Mouse (Mus musculus): ENCODE results near the gene Cyb5d1. TPM values are rescaled to one million over a fixed set of nuclear protein-coding genes. Genes with fewer than 3 reads are reported as not detected.

Cyb5d1 gene
- polyA plus RNA-seq, 1 experiment from 2014 or later: 31.1 TPM

GRCm38 (mm10) chr11:69412548-69412947 lies 17.1 kb upstream of the Cyb5d1 start:
- WGBS: 65% methylated on average over 7 of the region's 7 CpGs
- Histone ChIP-seq H3K9me3 (replicated peaks; ENCODE audit: control insufficient read depth, low read length) (no peaks in the 10 kb centered on the region), H3K4me2 (ENCODE audit: low read length) (peak overlapping the region; percentile 99), H3K27ac (ENCODE audit: low read depth, low read length) (peak overlapping the region; percentile 99; the same call in 1 of the 2 replicates), H3K4me1 (ENCODE audit: control insufficient read depth, insufficient read depth, low read length) (peaks cover 48% of the 10 kb centered on the region), H3K4me3 (ENCODE audit: low read depth, low read length) (peak overlapping the region; percentile 77), H3K27me3 (replicated peaks; ENCODE audit: control insufficient read depth, insufficient read depth, low read length) (no peaks in the 10 kb centered on the region), H3K36me3 (ENCODE audit: control insufficient read depth, insufficient read depth, low read length) (peaks cover 26% of the 10 kb centered on the region), H3K9ac (ENCODE audit: low read length) (peak overlapping the region; percentile 92; the same call in 1 of the 2 replicates)
- no peak for ATAC-seq
- no peak for DNase-seq (ENCODE audit: low spot score)

- peak overlapping the region; percentile 92 for H3K9ac ChIP-seq (ENCODE audit: low read length)
- H3K4me2 ChIP-seq (ENCODE audit: low read length): peak overlapping the region; percentile 99
- peak overlapping the region; percentile 99 for H3K27ac ChIP-seq (ENCODE audit: low read depth, low read length)
- DNase-seq (ENCODE audit: low spot score) (peak; percentile 58), ATAC-seq (no peak)
- H3K36me3 ChIP-seq (ENCODE audit: control insufficient read depth, insufficient read depth, low read length): peaks cover 34% of the 10 kb centered on the region
- no peaks in the 10 kb centered on the region for H3K9me3 ChIP-seq (replicated peaks; ENCODE audit: control insufficient read depth, low read length)
- H3K27me3 ChIP-seq (replicated peaks; ENCODE audit: control insufficient read depth, insufficient read depth, low read length): no peaks in the 10 kb centered on the region
- WGBS: 0% methylated on average over 37 of the region's 39 CpGs
- peaks cover 41% of the 10 kb centered on the region for H3K4me1 ChIP-seq (ENCODE audit: control insufficient read depth, insufficient read depth, low read length)
- peak overlapping the region; percentile 77 for H3K4me3 ChIP-seq (ENCODE audit: low read depth, low read length)
These were observed 16.2 kb upstream of the Cyb5d1 start for GRCm38 (mm10) chr11:69411538-69412203.

- WGBS: under 1% methylated on average over 26 of the region's 26 CpGs
- H3K4me2 ChIP-seq (ENCODE audit: low read length): peak overlapping the region; percentile 99
- ATAC-seq: peak; percentile 45
- peaks cover 40% of the 10 kb centered on the region for H3K36me3 ChIP-seq (ENCODE audit: control insufficient read depth, insufficient read depth, low read length)
- peak overlapping the region; percentile 77 for H3K4me3 ChIP-seq (ENCODE audit: low read depth, low read length)
- H3K9me3 ChIP-seq (replicated peaks; ENCODE audit: control insufficient read depth, low read length): no peaks in the 10 kb centered on the region
- H3K4me1 ChIP-seq (ENCODE audit: control insufficient read depth, insufficient read depth, low read length): peaks cover 39% of the 10 kb centered on the region
- peak overlapping the region; percentile 99 for H3K27ac ChIP-seq (ENCODE audit: low read depth, low read length)
- peak overlapping the region; percentile 92 for H3K9ac ChIP-seq (ENCODE audit: low read length)
- DNase-seq (ENCODE audit: low spot score): peak; percentile 98
- no peaks in the 10 kb centered on the region for H3K27me3 ChIP-seq (replicated peaks; ENCODE audit: control insufficient read depth, insufficient read depth, low read length)
These were observed 15.7 kb upstream of the Cyb5d1 start for GRCm38 (mm10) chr11:69411073-69411535.

- DNase-seq (ENCODE audit: low spot score) (no peak), ATAC-seq (peak; percentile 15)
- peak overlapping the region; percentile 77 for H3K4me3 ChIP-seq (ENCODE audit: low read depth, low read length)
- WGBS: under 1% methylated on average over 41 of the region's 41 CpGs
- H3K9ac ChIP-seq (ENCODE audit: low read length): peak overlapping the region; percentile 92
- peak overlapping the region; percentile 99 for H3K27ac ChIP-seq (ENCODE audit: low read depth, low read length)
- no peaks in the 10 kb centered on the region for H3K9me3 ChIP-seq (replicated peaks; ENCODE audit: control insufficient read depth, low read length)
- peaks cover 46% of the 10 kb centered on the region for H3K36me3 ChIP-seq (ENCODE audit: control insufficient read depth, insufficient read depth, low read length)
- no peaks in the 10 kb centered on the region for H3K27me3 ChIP-seq (replicated peaks; ENCODE audit: control insufficient read depth, insufficient read depth, low read length)
- H3K4me2 ChIP-seq (ENCODE audit: low read length): peak overlapping the region; percentile 99
- H3K4me1 ChIP-seq (ENCODE audit: control insufficient read depth, insufficient read depth, low read length): peaks cover 39% of the 10 kb centered on the region
These were observed 15.1 kb upstream of the Cyb5d1 start for GRCm38 (mm10) chr11:69410310-69411072.

- Histone ChIP-seq H3K4me3 (ENCODE audit: low read depth, low read length) (peak overlapping the region; percentile 77), H3K27me3 (replicated peaks; ENCODE audit: control insufficient read depth, insufficient read depth, low read length) (no peaks in the 10 kb centered on the region), H3K9me3 (replicated peaks; ENCODE audit: control insufficient read depth, low read length) (no peaks in the 10 kb centered on the region), H3K27ac (ENCODE audit: low read depth, low read length) (peak overlapping the region; percentile 99), H3K4me2 (ENCODE audit: low read length) (peak overlapping the region; percentile 99), H3K9ac (ENCODE audit: low read length) (peak overlapping the region; percentile 92), H3K4me1 (ENCODE audit: control insufficient read depth, insufficient read depth, low read length) (peaks cover 38% of the 10 kb centered on the region), H3K36me3 (ENCODE audit: control insufficient read depth, insufficient read depth, low read length) (peaks cover 51% of the 10 kb centered on the region)
- ATAC-seq (no peak), DNase-seq (ENCODE audit: low spot score) (no peak)
- under 1% methylated on average over 18 of the region's 18 CpGs for WGBS
These were observed 14.5 kb upstream of the Cyb5d1 start for GRCm38 (mm10) chr11:69410045-69410309.

- Histone ChIP-seq H3K9me3 (replicated peaks; ENCODE audit: control insufficient read depth, low read length) (no peaks in the 10 kb centered on the region), H3K4me1 (ENCODE audit: control insufficient read depth, insufficient read depth, low read length) (peaks cover 33% of the 10 kb centered on the region), H3K27me3 (replicated peaks; ENCODE audit: control insufficient read depth, insufficient read depth, low read length) (no peaks in the 10 kb centered on the region), H3K36me3 (ENCODE audit: control insufficient read depth, insufficient read depth, low read length) (peaks cover 56% of the 10 kb centered on the region), H3K4me3 (ENCODE audit: low read depth, low read length) (peak overlapping the region; percentile 77), H3K27ac (ENCODE audit: low read depth, low read length) (peak overlapping the region; percentile 99), H3K9ac (ENCODE audit: low read length) (peak overlapping the region; percentile 92), H3K4me2 (ENCODE audit: low read length) (peak overlapping the region; percentile 99)
- peak; percentile 49 for ATAC-seq
- DNase-seq (ENCODE audit: low spot score): peak; percentile 90
- under 1% methylated on average over 43 of the region's 46 CpGs for WGBS
These were observed 14.1 kb upstream of the Cyb5d1 start for GRCm38 (mm10) chr11:69409378-69410044.

GRCm38 (mm10) chr11:69408541-69409377 lies 13.3 kb upstream of the Cyb5d1 start:
- peak overlapping the region; percentile 99 for H3K4me2 ChIP-seq (ENCODE audit: low read length)
- ATAC-seq (peak; percentile 71), DNase-seq (ENCODE audit: low spot score) (peak; percentile 96)
- under 1% methylated on average over 33 of the region's 33 CpGs for WGBS
- peaks cover 26% of the 10 kb centered on the region for H3K4me1 ChIP-seq (ENCODE audit: control insufficient read depth, insufficient read depth, low read length)
- peak overlapping the region; percentile 92 for H3K9ac ChIP-seq (ENCODE audit: low read length)
- H3K27ac ChIP-seq (ENCODE audit: low read depth, low read length): peak overlapping the region; percentile 99
- H3K9me3 ChIP-seq (replicated peaks; ENCODE audit: control insufficient read depth, low read length): no peaks in the 10 kb centered on the region
- peaks cover 63% of the 10 kb centered on the region for H3K36me3 ChIP-seq (ENCODE audit: control insufficient read depth, insufficient read depth, low read length)
- no peaks in the 10 kb centered on the region for H3K27me3 ChIP-seq (replicated peaks; ENCODE audit: control insufficient read depth, insufficient read depth, low read length)
- H3K4me3 ChIP-seq (ENCODE audit: low read depth, low read length): peak overlapping the region; percentile 77

GRCm38 (mm10) chr11:69407724-69408004 lies 12.2 kb upstream of the Cyb5d1 start:
- Histone ChIP-seq H3K4me2 (ENCODE audit: low read length) (peak overlapping the region; percentile 99), H3K9me3 (replicated peaks; ENCODE audit: control insufficient read depth, low read length) (no peaks in the 10 kb centered on the region), H3K4me1 (ENCODE audit: control insufficient read depth, insufficient read depth, low read length) (peaks cover 15% of the 10 kb centered on the region), H3K4me3 (ENCODE audit: low read depth, low read length) (no peak overlapping the region), H3K9ac (ENCODE audit: low read length) (no peak overlapping the region), H3K27ac (ENCODE audit: low read depth, low read length) (no peak overlapping the region), H3K36me3 (ENCODE audit: control insufficient read depth, insufficient read depth, low read length) (peaks cover 66% of the 10 kb centered on the region), H3K27me3 (replicated peaks; ENCODE audit: control insufficient read depth, insufficient read depth, low read length) (no peaks in the 10 kb centered on the region)
- DNase-seq (ENCODE audit: low spot score): no peak
- WGBS: 89% methylated on average over 4 of the region's 4 CpGs
- no peak for ATAC-seq
